Mouse (Mus musculus): ENCODE data around the gene Trmt1l.

The Trmt1l gene

GRCm38 (mm10) chr1:151495635-151496285, 67.4 kb downstream of the Trmt1l start:
- DNase-seq (ENCODE audit: low spot score), result no peak

GRCm38 (mm10) chr1:151497028-151497427, 68.7 kb downstream of the Trmt1l start:
- no peak for DNase-seq (ENCODE audit: low spot score)

- DNase-seq (ENCODE audit: low spot score), result no peak
These were observed 69.6 kb downstream of the Trmt1l start for GRCm38 (mm10) chr1:151497942-151498341.

- no peak for DNase-seq (ENCODE audit: low spot score)
These were observed 70.0 kb downstream of the Trmt1l start for GRCm38 (mm10) chr1:151498381-151498780.

- DNase-seq (ENCODE audit: low spot score), result peak; percentile 34
These were observed 71.6 kb downstream of the Trmt1l start for GRCm38 (mm10) chr1:151499815-151500501.

GRCm38 (mm10) chr1:151500531-151501361, 72.4 kb downstream of the Trmt1l start, which contains the start of gene Rnf2:
Gene Rnf2, minus strand, starts transcription at chr1:151500955.
- peak; percentile 91 for DNase-seq (ENCODE audit: low spot score)

Measured in ovary, adult 18-20 months (tissue).